In the genomic region with DNA sequence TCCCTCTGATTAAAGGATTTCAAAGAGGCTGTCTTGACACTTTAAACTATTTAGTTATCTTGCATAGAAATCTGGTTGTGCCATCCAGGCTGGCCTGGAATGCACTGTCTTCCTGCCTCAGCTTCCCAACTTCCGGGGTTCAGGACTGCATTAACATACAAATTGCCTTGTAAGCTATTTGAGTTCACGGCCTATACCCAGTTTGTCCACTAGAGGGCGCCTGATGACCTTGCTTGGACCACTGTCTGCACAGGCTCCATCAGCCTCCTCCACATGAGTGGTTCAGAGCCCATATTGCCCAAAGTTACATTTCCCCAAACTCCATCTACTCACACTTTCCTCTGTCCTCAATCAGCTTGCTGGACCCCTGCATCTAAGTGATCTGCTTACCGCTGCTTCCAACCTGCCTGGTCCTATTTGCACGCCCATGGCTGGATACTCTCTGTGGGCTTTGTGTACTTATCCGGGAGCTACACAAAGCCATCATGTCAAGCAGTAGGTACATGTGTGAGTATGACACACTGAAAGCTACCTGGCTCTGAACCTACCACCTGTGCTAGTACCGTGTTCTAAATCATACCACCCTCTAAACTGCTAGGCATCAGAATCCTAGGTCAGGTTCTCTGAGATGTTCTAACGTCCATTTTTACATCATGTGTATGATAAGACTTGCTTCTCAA, we compare ENCODE assay signal across 8 mouse cellular contexts. TPM values are rescaled to one million over a fixed set of nuclear protein-coding genes. Genes with fewer than 3 reads are reported as not detected.
DNase-seq lines count a peak whose midpoint lies in the region; ATAC-seq and TF ChIP-seq lines count a peak whose summit lies in the region.

No protein-coding gene starts in this region.

- H3K27ac ChIP-seq in heart, embryonic 11.5 days (ENCODE audit: low read depth, low read length), result no peak overlapping the region
- H3K27ac ChIP-seq in intestine, postnatal 0 days (ENCODE audit: low read depth, low read length), result no peak overlapping the region
- H3K27ac ChIP-seq in midbrain, embryonic 14.5 days (replicated peaks; ENCODE audit: low read depth, low read length), result no peak overlapping the region

- peak; percentile 96 for DNase-seq in heart, adult 11 months
- DNase-seq in embryo, embryonic 11.5 days (ENCODE audit: low read depth, low spot score), result peak; percentile 83
- DNase-seq in gastrocnemius, postnatal 4 days (ENCODE audit: low spot score in 2 of 2), result peak; percentile 71 to 85
- peak; percentile 88 for DNase-seq in left cerebral cortex, postnatal 4 days
- DNase-seq in midbrain, embryonic 14.5 days, result peak; percentile 95
- DNase-seq in spleen, adult 12 weeks (ENCODE audit: low spot score), result peak; percentile 65

- peaks cover 13% of the 10 kb centered on the region; the same call in 1 of the 2 replicates for H3K4me1 ChIP-seq in heart, embryonic 11.5 days (ENCODE audit: control insufficient read depth, insufficient read depth, low read length)
- H3K4me1 ChIP-seq in intestine, postnatal 0 days (replicated peaks; ENCODE audit: control insufficient read depth, insufficient read depth, low read length), result no peaks in the 10 kb centered on the region
- H3K4me1 ChIP-seq in midbrain, embryonic 14.5 days (ENCODE audit: control insufficient read depth, insufficient read depth, low read length), result no peaks in the 10 kb centered on the region

- TF ChIP-seq CTCF in intestine, postnatal 0 days (IDR thresholded peaks at IDR 0.05; ENCODE audit: low read depth), result peak; percentile 99

- H3K36me3 ChIP-seq in heart, embryonic 11.5 days (ENCODE audit: control insufficient read depth, insufficient read depth, low read length), result peaks cover 16% of the 10 kb centered on the region
- peaks cover 56% of the 10 kb centered on the region for H3K36me3 ChIP-seq in intestine, postnatal 0 days (ENCODE audit: control insufficient read depth, insufficient read depth)
- no peaks in the 10 kb centered on the region for H3K36me3 ChIP-seq in midbrain, embryonic 14.5 days (ENCODE audit: control insufficient read depth, insufficient read depth, low read length)

- no peaks in the 10 kb centered on the region for H3K9me3 ChIP-seq in heart, embryonic 11.5 days (replicated peaks; ENCODE audit: control insufficient read depth, low read length)
- H3K9me3 ChIP-seq in intestine, postnatal 0 days (ENCODE audit: control insufficient read depth), result no peaks in the 10 kb centered on the region
- no peaks in the 10 kb centered on the region for H3K9me3 ChIP-seq in midbrain, embryonic 14.5 days (ENCODE audit: control insufficient read depth, low read length)

- intact Hi-C loops in left cerebral cortex, postnatal 4 days (cut with DNase I), result loop anchor here (10.0 kb wide), 1 partner anchor 595 kb away; the partner anchor contains the start of gene 1500015O10Rik

- H3K4me2 ChIP-seq in heart, embryonic 11.5 days, result no peak overlapping the region
- no peak overlapping the region for H3K4me2 ChIP-seq in intestine, postnatal 0 days (replicated peaks; ENCODE audit: low read depth)
- no peak overlapping the region for H3K4me2 ChIP-seq in midbrain, embryonic 14.5 days (ENCODE audit: low read length)

- H3K27me3 ChIP-seq in heart, embryonic 11.5 days (ENCODE audit: control insufficient read depth, insufficient read depth, low read length), result no peaks in the 10 kb centered on the region
- no peaks in the 10 kb centered on the region for H3K27me3 ChIP-seq in intestine, postnatal 0 days (replicated peaks; ENCODE audit: control insufficient read depth, insufficient read depth, low read length)
- no peaks in the 10 kb centered on the region for H3K27me3 ChIP-seq in midbrain, embryonic 14.5 days (ENCODE audit: control insufficient read depth, insufficient read depth, low read length)

- no peak overlapping the region for H3K4me3 ChIP-seq in heart, embryonic 11.5 days (ENCODE audit: low read depth, low read length)
- no peak overlapping the region for H3K4me3 ChIP-seq in intestine, postnatal 0 days (ENCODE audit: low read depth, low read length)
- no peak overlapping the region for H3K4me3 ChIP-seq in midbrain, embryonic 14.5 days (replicated peaks; ENCODE audit: low read depth, low read length)

- ATAC-seq in heart, embryonic 11.5 days (replicated peaks; ENCODE audit: insufficient number of reproducible peaks, low FRiP score, low TSS enrichment), result no peak
- peak; percentile 52 for ATAC-seq in intestine, postnatal 0 days
- ATAC-seq in midbrain, embryonic 14.5 days (ENCODE audit: low FRiP score, low TSS enrichment), result peak; percentile 79

- H3K9ac ChIP-seq in heart, embryonic 11.5 days (ENCODE audit: low read depth, low read length), result no peak overlapping the region
- no peak overlapping the region for H3K9ac ChIP-seq in intestine, postnatal 0 days (ENCODE audit: low read depth, low read length)
- no peak overlapping the region for H3K9ac ChIP-seq in midbrain, embryonic 14.5 days (replicated peaks; ENCODE audit: low read length)

- 46% methylated on average over 8 of the region's 8 CpGs for WGBS in heart, embryonic 11.5 days (ENCODE audit: insufficient replicate concordance)
- 50% methylated on average over 8 of the region's 8 CpGs for WGBS in intestine, postnatal 0 days
- WGBS in midbrain, embryonic 14.5 days, result 53% methylated on average over 8 of the region's 8 CpGs

RNA-seq across cellular contexts. Expression of gene AI597479, which starts 41.2 kb away (rescaled TPM):
- 22.4 and 29.8 TPM in 2 replicates for polyA plus RNA-seq in heart, embryonic 11.5 days (2014; fragmentation: Nextera tagmentation; extraction: Ambion mirVana)
- total RNA-seq in gastrocnemius, postnatal 4 days (2021), result 10 to 100 TPM; 15.4 to 15.9 TPM
- 8.6 TPM in 2 replicates for polyA plus RNA-seq in intestine, postnatal 0 days (2015; fragmentation: Nextera tagmentation; extraction: Ambion mirVana)
- total RNA-seq in left cerebral cortex, postnatal 4 days (2021), result 10 to 100 TPM; 24.6 to 26.6 TPM
- polyA plus RNA-seq in midbrain, embryonic 14.5 days (2014; fragmentation: Nextera tagmentation; extraction: Ambion mirVana), result 47.6 and 60.1 TPM in 2 replicates

RNA-seq across cellular contexts. Expression of gene Tgfbrap1, which starts 41.3 kb away (rescaled TPM):
- polyA plus RNA-seq in heart, embryonic 11.5 days (2014; fragmentation: Nextera tagmentation; extraction: Ambion mirVana), result 8.6 and 8.7 TPM in 2 replicates
- total RNA-seq in gastrocnemius, postnatal 4 days (2021), result 10 to 100 TPM; 15.2 to 17.0 TPM
- polyA plus RNA-seq in intestine, postnatal 0 days (2015; fragmentation: Nextera tagmentation; extraction: Ambion mirVana), result 6.1 and 6.8 TPM in 2 replicates
- 10 to 100 TPM; 42.6 to 44.5 TPM for total RNA-seq in left cerebral cortex, postnatal 4 days (2021)
- 17.2 and 21.9 TPM in 2 replicates for polyA plus RNA-seq in midbrain, embryonic 14.5 days (2014; fragmentation: Nextera tagmentation; extraction: Ambion mirVana)

RNA-seq across cellular contexts. Expression of gene Fhl2, which starts 57.1 kb away (rescaled TPM):
- polyA plus RNA-seq in heart, embryonic 11.5 days (2014; fragmentation: Nextera tagmentation; extraction: Ambion mirVana), result 181 and 186 TPM in 2 replicates
- total RNA-seq in gastrocnemius, postnatal 4 days (2021), result 10 to 100 TPM; 28.0 to 33.3 TPM
- polyA plus RNA-seq in intestine, postnatal 0 days (2015; fragmentation: Nextera tagmentation; extraction: Ambion mirVana), result 55.3 and 57.8 TPM in 2 replicates
- 10 to 100 TPM; 25.2 to 26.7 TPM for total RNA-seq in left cerebral cortex, postnatal 4 days (2021)
- 17.4 and 18.5 TPM in 2 replicates for polyA plus RNA-seq in midbrain, embryonic 14.5 days (2014; fragmentation: Nextera tagmentation; extraction: Ambion mirVana)
